Mouse (Mus musculus) erythroblast, embryonic 14.5 days (primary cell): ENCODE measurements around the gene Mvb12a.

Experiments
- GATA1 ChIP-seq: IDR thresholded peaks from 2 replicates; pipeline ENCODE4 v1.6.1; 2012; ENCODE audit warnings: low read length, inconsistent platforms, mixed read lengths
- TAL1 ChIP-seq: IDR thresholded peaks from 3 replicates; pipeline ENCODE4 v1.6.1; 2012; ENCODE audit warnings: low read length, inconsistent platforms, mixed read lengths

GRCm38 (mm10) chr8:71597451-71597850, 54.7 kb downstream of the Mvb12a start, which contains the start of gene Fam129c:
- TF ChIP-seq GATA1 = no peak
- TF ChIP-seq TAL1 = no peak
